Mouse (Mus musculus) liver, embryonic 14.5 days (tissue): ENCODE results near the gene Muc5ac. TPM values are rescaled to one million over a fixed set of nuclear protein-coding genes. Genes with fewer than 3 reads are reported as not detected.
"Not testable (repeated sequence)": the region's sequence is repeated elsewhere in the genome, so short reads cannot be mapped to it uniquely, and the experiment has no call there.

Source experiments
- ATAC-seq: fragments of 200-750 bp; cut with Nextera tagmentation; 2 replicates; pipeline ENCODE4 v1.8.0; 2017; ENCODE audit warnings: moderate number of reproducible peaks, mild to moderate bottlenecking, moderate library complexity; ENCODE audit not compliant: insufficient read depth
- DNase-seq, 3 experiments: peaks; one replicate each; pipeline ENCODE4 v3.0.0-alpha.2; 2012 to 2013; ENCODE audit warnings: low read depth in 3 of 3, low spot score in 3 of 3
- H3K27ac ChIP-seq: fragments of 300-500 bp; sonication (generic); 2 replicates; pipeline ENCODE4 v1.5.1; 2014; ENCODE audit warnings: moderate library complexity, mild to moderate bottlenecking, control low read depth, inconsistent platforms
- H3K27me3 ChIP-seq: fragments of 300-500 bp; sonication (generic); 2 replicates; pipeline ENCODE4 v1.6.1; 2014; ENCODE audit warnings: mild to moderate bottlenecking, low read length, moderate library complexity; ENCODE audit not compliant: control insufficient read depth, insufficient read depth
- H3K36me3 ChIP-seq: fragments of 300-500 bp; sonication (generic); replicated peaks from 2 replicates; pipeline ENCODE4 v1.6.1; 2014; ENCODE audit warnings: low read depth; ENCODE audit not compliant: control insufficient read depth, insufficient read depth
- H3K4me1 ChIP-seq, 2 experiments: fragments of 200-500 bp in 1 of 2; fragments of 300-500 bp in 1 of 2; sonication (generic) in 1 of 2; replicated peaks; 2 replicates each; pipeline ENCODE4 v1.6.1; 2012 to 2014; ENCODE audit warnings: antibody characterized with exemption in 1 of 2, inconsistent platforms in 1 of 2, low read length in 1 of 2; ENCODE audit not compliant: control insufficient read depth in 2 of 2, insufficient read depth in 2 of 2
- H3K4me2 ChIP-seq: fragments of 300-500 bp; sonication (generic); 2 replicates; pipeline ENCODE4 v1.6.1; 2014; ENCODE audit warnings: low read depth, mild to moderate bottlenecking, control low read depth, moderate library complexity
- H3K4me3 ChIP-seq, 2 experiments: fragments of 200-500 bp in 1 of 2; fragments of 300-500 bp in 1 of 2; sonication (generic) in 1 of 2; 2 replicates each; pipeline ENCODE4 v1.5.1; 2012 to 2014; ENCODE audit warnings: low read depth in 2 of 2, low read length in 2 of 2, mild to moderate bottlenecking in 2 of 2, control low read depth in 1 of 2, inconsistent platforms in 1 of 2, moderate library complexity in 1 of 2; ENCODE audit not compliant: insufficient read depth in 1 of 2
- H3K9ac ChIP-seq: fragments of 300-500 bp; sonication (generic); replicated peaks from 2 replicates; pipeline ENCODE4 v1.6.1; 2014; ENCODE audit warnings: mild to moderate bottlenecking, control low read depth, moderate library complexity
- H3K9me3 ChIP-seq: fragments of 300-500 bp; sonication (generic); 2 replicates; pipeline ENCODE4 v1.6.1; 2016; ENCODE audit warnings: low read length, mixed read lengths; ENCODE audit not compliant: control insufficient read depth
- CTCF ChIP-seq: IDR thresholded peaks from 2 replicates; pipeline ENCODE4 v1.5.1; 2016; ENCODE audit warnings: antibody characterized with exemption, low read depth, control low read depth
- EP300 ChIP-seq: IDR thresholded peaks from 2 replicates; pipeline ENCODE4 v1.6.1; 2016; ENCODE audit warnings: antibody characterized with exemption, low read depth
- whole genome bisulfite sequencing: fragments of 180-500 bp; shearing (Covaris S2); extraction: QIAGEN DNeasy Blood & Tissue Kit; methylation state at CpG from one replicate; pipeline ENCODE4 v1.1.7; 2014; ENCODE audit not compliant: insufficient replicate concordance; 5-methylcytosine and 5-hydroxymethylcytosine counted together
- polyA plus RNA-seq, 2 experiments: library from polyadenylated mRNA; depleted of rRNA in 1 of 2; stranded (reverse) in 1 of 2; unstranded in 1 of 2; fragments of >200 nt; fragmentation: Nextera tagmentation in 1 of 2; extraction: Ambion mirVana in 1 of 2; gene quantifications; 2 replicates each; pipeline versions ENCODE4 v1.2.1 to v1.2.3; 2012 to 2014

Muc5ac gene
- polyA plus RNA-seq, 2 experiments, result not detected

GRCm38 (mm10) chr7:141794251-141794650, 5.5 kb downstream of the Muc5ac start:
- Histone ChIP-seq H3K9me3 (0 out of 2 replicates have a peak, but pooled peaks cover 4% of the 10 kb centered on the region), H3K9ac (no peak overlapping the region), H3K36me3 (no peaks in the 10 kb centered on the region), H3K27me3 (no peaks in the 10 kb centered on the region; the same call in 1 of the 2 replicates), H3K4me3 (no peak overlapping the region), H3K4me2 (no peak overlapping the region), H3K4me1 (no peaks in the 10 kb centered on the region), H3K27ac (no peak overlapping the region)
- no peak for ATAC-seq
- TF ChIP-seq EP300 (no peak), CTCF (no peak)
- 72% methylated on average over 1 of the region's 1 CpGs for WGBS
- DNase-seq, result no peak

GRCm38 (mm10) chr7:141803206-141803605, 14.4 kb downstream of the Muc5ac start:
- no peak overlapping the region for H3K4me3 ChIP-seq
- whole genome bisulfite sequencing, result 79% methylated on average over 7 of the region's 7 CpGs
- DNase-seq, result no peak
- H3K36me3 ChIP-seq, result no peaks in the 10 kb centered on the region
- no peak for ATAC-seq
- H3K9me3 ChIP-seq, result no peaks in the 10 kb centered on the region
- no peaks in the 10 kb centered on the region for H3K4me1 ChIP-seq
- H3K27me3 ChIP-seq, result no peaks in the 10 kb centered on the region
- H3K9ac ChIP-seq, result no peak overlapping the region
- no peak for TF ChIP-seq EP300
- TF ChIP-seq CTCF, result no peak
- no peak overlapping the region for H3K4me2 ChIP-seq
- no peak overlapping the region for H3K27ac ChIP-seq

- Histone ChIP-seq H3K9ac (no peak overlapping the region), H3K9me3 (no peaks in the 10 kb centered on the region), H3K4me3 (no peak overlapping the region), H3K27ac (no peak overlapping the region), H3K4me1 (no peaks in the 10 kb centered on the region), H3K36me3 (no peaks in the 10 kb centered on the region), H3K4me2 (no peak overlapping the region), H3K27me3 (no peaks in the 10 kb centered on the region)
- WGBS, result 67% methylated on average over 7 of the region's 7 CpGs
- TF ChIP-seq EP300 (no peak), CTCF (no peak)
- DNase-seq (no peak), ATAC-seq (no peak)
Observed at GRCm38 (mm10) chr7:141805384-141805783, 16.6 kb downstream of the Muc5ac start.

GRCm38 (mm10) chr7:141807823-141808222, 19.1 kb downstream of the Muc5ac start:
- ATAC-seq, result not testable (repeated sequence)

GRCm38 (mm10) chr7:141809933-141810332, 21.2 kb downstream of the Muc5ac start:
- H3K4me3 ChIP-seq, H3K9ac ChIP-seq, H3K4me1 ChIP-seq, H3K4me2 ChIP-seq, H3K27me3 ChIP-seq, DNase-seq, H3K9me3 ChIP-seq, H3K27ac ChIP-seq, ATAC-seq, H3K36me3 ChIP-seq: not testable (repeated sequence)
- no CpG with 5 or more reads among the region's 4 CpGs for WGBS

More at GRCm38 (mm10) chr7:141807823-141808222, 19.1 kb downstream of the Muc5ac start:
- not testable (repeated sequence) for H3K4me3 ChIP-seq, H3K36me3 ChIP-seq, H3K9me3 ChIP-seq, H3K27me3 ChIP-seq, DNase-seq, H3K4me1 ChIP-seq, H3K4me2 ChIP-seq, H3K27ac ChIP-seq, H3K9ac ChIP-seq
- WGBS, result no CpG with 5 or more reads among the region's 4 CpGs
